Mouse (Mus musculus) embryonic facial prominence, embryonic 10.5 days (tissue): ENCODE results near the gene Tubd1. TPM values are rescaled to one million over a fixed set of nuclear protein-coding genes. Genes with fewer than 3 reads are reported as not detected.
A peak's percentile ranks its signal among the peaks of the same experiment; 100 is the strongest.

ENCODE experiments used
- DNase-seq: peaks from one replicate; pipeline ENCODE4 v3.0.0-alpha.2; 2017; ENCODE audit warnings: low spot score
- H3K27ac ChIP-seq: fragments of 300-500 bp; sonication (generic); replicated peaks from 2 replicates; pipeline ENCODE4 v1.5.1; 2016; ENCODE audit warnings: mild to moderate bottlenecking
- H3K27me3 ChIP-seq: fragments of 300-500 bp; sonication (generic); replicated peaks from 2 replicates; pipeline ENCODE4 v1.6.1; 2016; ENCODE audit warnings: low read depth, mild to moderate bottlenecking; ENCODE audit not compliant: poor library complexity, severe bottlenecking
- H3K36me3 ChIP-seq: fragments of 300-500 bp; sonication (generic); replicated peaks from 2 replicates; pipeline ENCODE4 v1.6.1; 2016; ENCODE audit warnings: mild to moderate bottlenecking, moderate library complexity
- H3K4me1 ChIP-seq: fragments of 300-500 bp; sonication (generic); 2 replicates; pipeline ENCODE4 v1.6.1; 2016
- H3K4me3 ChIP-seq: fragments of 300-500 bp; sonication (generic); 2 replicates; pipeline ENCODE4 v1.5.1; 2016; ENCODE audit warnings: mild to moderate bottlenecking, moderate library complexity
- H3K9me3 ChIP-seq: fragments of 300-500 bp; sonication (generic); 2 replicates; pipeline ENCODE4 v1.6.1; 2016; ENCODE audit warnings: mild to moderate bottlenecking
- WGBS: fragments of 180-500 bp; shearing (Covaris S2); methylation state at CpG from one replicate; pipeline ENCODE4 v1.1.7; 2016; 5-methylcytosine and 5-hydroxymethylcytosine counted together
- polyA plus RNA-seq: library from polyadenylated mRNA; unstranded; fragments of >200 nt; fragmentation: Nextera tagmentation; extraction: Ambion mirVana; gene quantifications from 2 replicates; pipeline ENCODE4 v1.2.1, GENCODE M21; 2016

The Tubd1 gene
- polyA plus RNA-seq, 1 experiment from 2014 or later, result 13.2 TPM

DNA sequence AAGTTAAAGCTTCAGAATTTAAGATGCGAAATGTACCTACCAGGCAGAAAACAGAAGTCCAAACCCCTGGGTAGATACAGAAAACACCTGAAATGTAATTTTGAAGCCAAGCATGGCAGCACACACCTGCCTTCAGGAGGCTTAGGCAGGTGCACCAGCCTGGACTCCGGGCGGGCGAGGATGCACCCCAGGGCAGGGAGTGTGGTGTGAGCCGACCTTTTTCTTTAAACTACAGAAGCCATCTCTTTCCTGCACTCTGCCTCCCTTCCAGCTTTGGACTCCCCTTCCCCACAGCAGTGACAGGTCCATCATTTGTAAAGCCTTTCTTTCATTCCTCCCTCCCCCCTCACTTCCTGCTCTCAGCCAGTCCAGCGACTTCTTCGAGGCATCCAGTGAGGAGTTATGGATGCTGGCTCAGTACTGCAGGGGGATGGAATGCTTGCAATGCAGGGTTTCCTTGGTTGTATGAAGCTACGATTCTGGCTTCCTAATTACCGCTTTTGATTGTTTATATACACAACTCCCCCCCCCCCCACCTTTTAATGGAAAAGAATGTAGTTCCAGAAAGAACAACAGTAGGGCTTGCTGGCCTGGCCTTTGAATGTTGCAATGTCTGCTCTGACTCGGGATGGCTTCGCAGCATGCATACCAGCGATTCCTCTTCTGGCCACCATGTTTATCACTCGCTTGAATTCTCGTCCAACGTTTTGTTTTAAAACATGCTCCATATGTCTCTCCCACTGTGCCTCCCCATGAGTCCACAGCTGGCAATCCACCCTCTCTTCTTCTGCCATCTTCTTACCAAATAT is 26.5 kb downstream of the Tubd1 start:
- peak overlapping the region; percentile 85 for H3K27ac ChIP-seq
- peak overlapping the region; percentile 28; the same call in 1 of the 2 replicates for H3K4me3 ChIP-seq
- peak; percentile 70 for DNase-seq
- no peaks in the 10 kb centered on the region for H3K27me3 ChIP-seq
- H3K4me1 ChIP-seq, result peaks cover 50% of the 10 kb centered on the region
- H3K9me3 ChIP-seq, result no peaks in the 10 kb centered on the region
- WGBS, result 30% methylated on average over 15 of the region's 15 CpGs
- H3K36me3 ChIP-seq, result peaks cover 1% of the 10 kb centered on the region; the same call in 1 of the 2 replicates

DNA sequence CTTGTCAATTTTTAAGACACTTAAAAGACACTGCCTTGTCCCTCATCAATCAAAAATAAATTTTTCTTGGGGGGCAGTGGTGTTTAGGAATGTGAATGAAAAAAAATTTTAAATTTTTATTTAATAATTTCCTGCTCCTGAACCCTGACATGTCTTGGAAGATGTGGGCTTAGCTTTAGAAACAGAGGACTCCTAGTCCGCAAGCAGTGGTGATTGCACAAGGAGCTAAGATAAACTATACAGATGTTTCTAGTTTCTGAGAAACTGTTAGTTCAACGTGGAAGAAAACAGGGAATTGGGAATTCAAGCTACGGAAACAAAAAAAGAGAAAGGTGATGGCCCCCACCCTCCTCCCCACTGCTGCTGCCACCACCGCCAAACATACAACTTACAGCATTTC is 27.1 kb downstream of the Tubd1 start:
- Histone ChIP-seq H3K4me1 (peaks cover 54% of the 10 kb centered on the region), H3K4me3 (no peak overlapping the region), H3K27ac (peak overlapping the region; percentile 85), H3K9me3 (no peaks in the 10 kb centered on the region), H3K36me3 (no peaks in the 10 kb centered on the region; the same call in 1 of the 2 replicates), H3K27me3 (no peaks in the 10 kb centered on the region)
- 47% methylated on average over 4 of the region's 4 CpGs for WGBS
- DNase-seq, result no peak

DNA sequence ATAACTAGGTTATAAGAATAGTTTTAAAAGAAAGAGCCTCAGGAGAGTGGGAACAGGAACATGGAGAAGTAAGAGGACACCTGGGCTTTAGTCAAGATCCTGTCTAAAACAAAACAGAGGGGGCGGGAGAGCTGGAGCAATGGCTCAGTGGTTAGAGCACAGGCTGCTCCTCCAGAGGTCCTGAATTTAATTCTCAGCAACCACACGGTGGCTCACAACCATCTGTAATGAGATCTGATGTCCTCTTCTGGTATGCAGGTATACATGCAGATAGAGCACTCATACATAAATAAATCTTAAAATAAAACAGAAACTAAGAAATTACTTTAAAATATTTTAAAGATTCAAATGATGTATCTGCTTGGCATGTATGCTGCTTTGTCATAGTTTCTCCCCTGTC is 27.8 kb downstream of the Tubd1 start:
- DNase-seq, result no peak
- Histone ChIP-seq H3K36me3 (no peaks in the 10 kb centered on the region), H3K9me3 (no peaks in the 10 kb centered on the region), H3K4me1 (peaks cover 61% of the 10 kb centered on the region), H3K27me3 (no peaks in the 10 kb centered on the region), H3K27ac (peak overlapping the region; percentile 85), H3K4me3 (no peak overlapping the region)
- WGBS, result 78% methylated on average over 2 of the region's 2 CpGs

DNA sequence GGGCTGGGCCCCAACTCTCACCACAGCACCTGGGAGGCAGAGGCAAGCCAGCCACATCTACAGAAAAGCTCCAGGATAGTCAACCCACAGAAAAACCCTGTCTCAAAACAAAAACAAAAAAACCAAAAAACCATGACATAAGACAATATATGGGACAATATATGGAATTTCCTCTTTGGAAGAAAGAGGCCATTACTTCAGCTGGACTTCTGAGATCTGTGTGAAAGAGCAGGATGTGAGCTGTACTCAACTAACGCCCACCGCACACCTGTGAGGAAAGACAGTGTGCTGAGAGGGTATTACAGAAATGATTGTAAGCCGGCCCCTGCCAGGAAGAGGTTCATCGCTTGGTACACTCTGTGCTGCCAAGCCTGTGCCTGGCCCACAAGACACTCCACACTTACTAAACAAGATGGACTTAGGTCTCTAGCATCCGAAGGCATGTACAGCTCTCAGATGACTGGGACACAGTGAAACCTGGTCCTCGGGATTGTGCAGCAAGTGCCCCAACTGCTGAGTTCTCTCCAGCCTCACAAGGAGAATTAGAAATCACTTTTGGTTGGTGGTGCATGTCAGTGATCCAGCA is 28.9 kb downstream of the Tubd1 start:
- Histone ChIP-seq H3K27me3 (no peaks in the 10 kb centered on the region), H3K4me3 (no peak overlapping the region), H3K36me3 (no peaks in the 10 kb centered on the region), H3K27ac (peak overlapping the region; percentile 40; the same call in 1 of the 2 replicates), H3K9me3 (no peaks in the 10 kb centered on the region), H3K4me1 (peaks cover 68% of the 10 kb centered on the region)
- WGBS, result 88% methylated on average over 6 of the region's 6 CpGs
- no peak for DNase-seq

DNA sequence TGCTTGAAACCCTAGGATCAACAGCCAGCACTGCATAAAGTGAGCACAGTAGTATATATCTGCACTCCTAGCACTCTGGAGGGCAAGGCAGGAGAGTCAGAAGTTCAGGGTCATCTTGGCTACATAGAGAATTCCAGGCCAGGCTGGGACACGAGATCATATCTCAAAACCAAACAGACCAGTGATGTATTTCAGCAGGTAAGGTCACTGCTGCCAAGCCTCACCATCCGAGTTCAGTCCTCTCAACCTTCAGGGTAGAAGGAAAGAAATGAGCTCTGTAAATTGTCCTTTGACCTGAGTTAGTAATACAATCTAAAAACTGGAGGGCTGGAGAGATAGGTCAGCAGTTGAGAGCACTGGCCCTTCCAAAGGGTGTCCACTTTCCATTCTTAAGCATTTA is 29.6 kb downstream of the Tubd1 start:
- Histone ChIP-seq H3K9me3 (no peaks in the 10 kb centered on the region), H3K36me3 (no peaks in the 10 kb centered on the region), H3K4me3 (no peak overlapping the region), H3K27me3 (no peaks in the 10 kb centered on the region), H3K27ac (peak overlapping the region; percentile 40; the same call in 1 of the 2 replicates), H3K4me1 (peaks cover 72% of the 10 kb centered on the region)
- 45% methylated on average over 2 of the region's 2 CpGs for WGBS
- no peak for DNase-seq

DNA sequence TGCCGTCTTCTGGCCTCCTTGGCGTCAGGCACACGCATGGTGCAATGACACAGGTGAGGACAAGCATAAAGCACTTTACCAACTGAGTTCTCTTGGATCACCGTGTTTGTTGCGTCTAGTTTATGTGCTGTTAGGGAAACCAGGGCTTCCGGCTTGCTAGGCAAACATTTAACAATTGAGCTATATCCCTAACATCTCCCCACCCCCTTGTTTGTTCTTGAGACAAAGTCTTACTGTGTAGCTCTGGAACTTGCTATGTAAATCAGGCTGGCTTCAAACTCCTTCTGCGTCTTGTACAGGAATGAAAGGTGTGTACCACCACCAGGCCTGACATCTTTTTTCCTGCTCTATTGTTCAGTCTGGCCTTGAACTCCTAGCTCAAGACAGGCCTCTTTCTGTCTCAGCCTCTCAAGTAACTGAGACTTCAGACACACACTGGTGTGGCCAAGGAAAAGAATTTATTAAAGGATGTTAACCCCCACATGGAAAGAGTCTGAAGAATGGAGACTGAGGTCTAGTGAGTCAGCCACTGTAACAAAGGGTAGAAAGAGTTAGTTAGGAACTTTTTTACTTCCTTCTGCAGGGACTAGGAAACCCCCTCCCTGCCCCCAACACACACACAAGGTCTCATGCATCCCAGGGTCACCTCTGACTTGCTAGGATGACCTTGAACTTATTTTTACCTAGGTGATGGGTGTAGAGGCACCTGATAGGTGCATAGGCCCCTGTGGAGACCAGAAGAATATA is 31.0 kb downstream of the Tubd1 start:
- no peak for DNase-seq
- no peaks in the 10 kb centered on the region for H3K27me3 ChIP-seq
- H3K36me3 ChIP-seq, result no peaks in the 10 kb centered on the region
- H3K27ac ChIP-seq, result peak overlapping the region; percentile 48; the same call in 1 of the 2 replicates
- H3K4me3 ChIP-seq, result no peak overlapping the region
- no peaks in the 10 kb centered on the region for H3K9me3 ChIP-seq
- peaks cover 74% of the 10 kb centered on the region for H3K4me1 ChIP-seq
- 87% methylated on average over 7 of the region's 7 CpGs for WGBS

DNA sequence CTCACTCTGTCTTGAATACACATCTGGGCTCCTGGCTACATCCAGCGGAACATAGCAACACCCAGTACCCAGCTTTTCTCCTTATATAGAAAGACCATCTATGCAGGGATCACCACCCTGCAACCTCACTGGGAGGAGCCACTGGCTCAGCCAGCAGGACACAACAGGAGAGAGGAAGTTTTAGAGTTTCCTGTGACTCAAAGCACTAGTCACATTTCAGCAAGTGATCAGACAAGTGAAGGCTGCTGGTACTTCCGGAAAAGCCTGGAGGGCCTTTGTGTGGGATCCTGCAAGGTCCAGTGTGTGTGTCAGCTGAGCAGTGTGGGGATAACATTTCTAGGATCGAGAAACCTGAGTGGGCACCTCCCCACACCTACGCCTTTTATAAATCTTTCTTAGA is 32.4 kb downstream of the Tubd1 start:
- Histone ChIP-seq H3K4me3 (no peak overlapping the region), H3K27me3 (no peaks in the 10 kb centered on the region), H3K9me3 (no peaks in the 10 kb centered on the region), H3K27ac (peak overlapping the region; percentile 61), H3K4me1 (peaks cover 71% of the 10 kb centered on the region), H3K36me3 (no peaks in the 10 kb centered on the region)
- WGBS, result 72% methylated on average over 4 of the region's 4 CpGs
- DNase-seq, result no peak

DNA sequence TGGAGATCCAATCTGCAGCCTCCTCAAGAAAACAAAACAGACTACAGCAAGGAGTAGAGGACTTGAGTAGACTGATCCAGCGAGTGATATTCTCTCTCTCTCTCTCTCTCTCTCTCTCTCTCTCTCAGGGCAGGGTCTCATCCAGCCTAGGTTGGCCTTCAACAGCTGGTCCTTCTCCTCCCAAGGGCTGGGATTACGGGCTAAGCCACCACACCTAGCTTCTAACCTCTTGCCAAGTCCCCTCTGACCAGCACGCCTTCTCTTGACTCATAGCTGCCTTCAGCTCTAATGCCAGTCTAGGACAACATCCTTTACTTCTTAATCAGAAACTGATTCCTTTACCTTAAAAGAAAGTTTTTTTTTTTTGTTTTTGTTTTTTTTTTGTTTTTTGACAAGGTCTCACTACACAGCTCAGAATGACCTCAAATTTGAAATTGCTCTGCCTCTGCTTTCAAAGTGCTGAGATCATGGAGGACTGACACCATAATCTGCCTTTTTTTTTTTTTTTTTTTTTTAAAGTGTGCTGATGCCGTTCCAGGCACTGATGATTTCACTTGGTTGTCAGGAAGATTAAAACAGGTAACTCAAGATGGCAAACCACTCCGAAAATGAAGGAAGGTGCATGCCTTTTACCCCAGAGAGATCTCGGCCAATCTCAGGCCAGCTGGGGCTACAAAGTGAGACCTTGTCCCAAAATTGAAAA is 33.5 kb downstream of the Tubd1 start:
- Histone ChIP-seq H3K9me3 (no peaks in the 10 kb centered on the region), H3K4me1 (peaks cover 66% of the 10 kb centered on the region), H3K27ac (peak overlapping the region; percentile 61), H3K36me3 (0 out of 2 replicates have a peak, but pooled peaks cover 3% of the 10 kb centered on the region), H3K4me3 (no peak overlapping the region), H3K27me3 (no peaks in the 10 kb centered on the region)
- WGBS, result 79% methylated on average over 6 of the region's 6 CpGs
- no peak for DNase-seq

DNA sequence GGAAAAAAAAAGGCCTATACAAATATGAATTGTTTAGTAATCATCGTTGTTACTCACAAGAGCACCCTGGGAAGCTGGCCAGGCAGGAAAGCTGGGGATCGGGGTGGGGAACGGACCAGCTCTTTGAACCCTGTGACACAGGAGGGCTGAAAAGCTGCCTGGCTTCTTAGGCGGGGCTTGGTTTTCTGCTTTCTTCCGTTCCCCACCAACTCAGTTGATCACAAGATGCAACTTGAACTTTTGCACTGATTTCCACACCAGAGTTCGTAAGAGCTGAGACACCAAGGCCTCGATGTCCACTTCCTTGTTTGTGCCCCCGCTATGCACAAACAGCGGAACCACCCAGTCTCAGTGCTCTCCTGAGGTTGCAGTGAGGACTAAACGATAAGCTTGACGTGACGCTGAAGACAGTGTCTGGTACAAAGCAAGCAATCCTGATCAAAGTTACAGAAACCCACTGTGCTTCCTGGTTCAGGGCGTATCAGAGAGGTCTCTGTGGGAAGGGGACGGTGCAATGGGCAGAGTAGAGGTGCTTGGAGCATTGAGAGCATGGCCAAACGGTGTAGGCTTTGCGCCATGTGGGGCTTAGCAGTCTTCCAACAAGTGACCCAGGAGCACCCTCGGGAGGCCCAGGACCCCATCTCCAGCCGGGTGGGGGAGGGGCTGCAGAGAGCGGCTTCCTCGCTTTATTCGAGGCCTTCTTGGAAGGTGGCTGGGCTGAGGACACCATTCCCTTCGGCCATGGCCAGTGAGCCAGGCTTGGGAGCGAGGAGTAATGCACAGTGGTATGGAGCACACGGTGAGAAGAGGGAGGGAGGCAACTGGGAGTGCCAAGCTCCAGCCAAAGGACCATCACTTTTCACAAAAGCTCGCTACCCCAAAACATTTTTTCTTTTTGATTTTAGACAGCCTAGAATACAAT is 34.3 kb downstream of the Tubd1 start:
- Histone ChIP-seq H3K4me3 (no peak overlapping the region), H3K9me3 (no peaks in the 10 kb centered on the region), H3K27me3 (no peaks in the 10 kb centered on the region), H3K27ac (peak overlapping the region; percentile 32), H3K36me3 (0 out of 2 replicates have a peak, but pooled peaks cover 3% of the 10 kb centered on the region), H3K4me1 (peaks cover 66% of the 10 kb centered on the region)
- WGBS, result 79% methylated on average over 25 of the region's 25 CpGs
- DNase-seq, result no peak

DNA sequence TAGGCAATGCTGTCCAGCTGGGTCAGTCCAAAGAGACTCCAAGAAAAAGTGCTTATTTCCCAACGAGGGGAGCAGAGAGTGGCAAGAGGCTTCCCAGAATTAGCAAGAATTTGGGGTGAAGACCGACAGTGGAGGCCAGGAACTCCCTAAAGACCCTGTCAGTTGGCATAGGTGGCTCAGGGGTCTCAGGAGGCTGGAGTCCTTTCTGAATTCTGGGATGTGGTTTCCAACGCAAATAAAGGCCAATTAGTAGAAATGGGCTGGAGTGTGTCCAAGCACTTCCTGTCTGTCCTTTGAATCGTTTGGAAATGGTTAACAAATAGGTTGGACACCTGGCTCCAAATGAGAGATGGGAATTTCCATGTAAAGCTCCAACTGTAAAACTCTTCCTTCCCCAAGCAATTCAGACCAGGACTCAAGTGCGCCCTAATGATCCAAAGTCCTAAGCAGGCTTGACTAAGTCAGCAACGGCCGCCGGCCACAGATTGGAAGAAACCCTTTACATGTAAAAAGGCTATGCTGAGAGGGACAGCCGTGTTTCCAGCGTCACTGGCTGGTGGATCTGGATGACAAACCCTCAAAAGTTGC is 35.0 kb downstream of the Tubd1 start:
- H3K4me1 ChIP-seq, result peaks cover 60% of the 10 kb centered on the region
- 80% methylated on average over 10 of the region's 10 CpGs for WGBS
- H3K4me3 ChIP-seq, result no peak overlapping the region
- H3K36me3 ChIP-seq, result 0 out of 2 replicates have a peak, but pooled peaks cover 3% of the 10 kb centered on the region
- H3K27ac ChIP-seq, result no peak overlapping the region; the same call in 1 of the 2 replicates
- no peak for DNase-seq
- no peaks in the 10 kb centered on the region for H3K27me3 ChIP-seq
- H3K9me3 ChIP-seq, result no peaks in the 10 kb centered on the region
